Mouse (Mus musculus) brain, adult 2 months (tissue): Measurements from ENCODE around the gene Pilra.

Source experiments
- DNase-seq: peaks from one replicate; pipeline ENCODE4 v3.0.0; 2011; ENCODE audit warnings: low read depth, low spot score

Gene Pilra

GRCm38 (mm10) chr5:137779053-137779933, 56.8 kb downstream of the Pilra start:
- peak; percentile 33 for DNase-seq

- peak; percentile 99 for DNase-seq
These were observed 57.4 kb downstream of the Pilra start, which contains the start of gene Ppp1r35 for GRCm38 (mm10) chr5:137778635-137779034. TSS of gene Ppp1r35 (plus strand) at chr5:137778849.

- no peak for DNase-seq
These were observed 58.7 kb downstream of the Pilra start for GRCm38 (mm10) chr5:137777267-137777845.

- peak; percentile 41 for DNase-seq
These were observed 59.6 kb downstream of the Pilra start for GRCm38 (mm10) chr5:137776408-137776918.

GRCm38 (mm10) chr5:137775587-137776290, 60.3 kb downstream of the Pilra start:
- no peak for DNase-seq

- DNase-seq: no peak
These were observed 63.3 kb downstream of the Pilra start for GRCm38 (mm10) chr5:137772755-137773154.
